Mouse (Mus musculus) macrophage (primary cell): Measurements from ENCODE around the gene Tcte2. TPM values are rescaled to one million over a fixed set of nuclear protein-coding genes. Genes with fewer than 3 reads are reported as not detected.
A peak's percentile ranks its signal among the peaks of the same experiment; 100 is the strongest.

ENCODE experiments used
- H3K27ac ChIP-seq: fragments of 350-480 bp; formaldehyde crosslinking; 2 replicates; pipeline ENCODE4 v1.9.0; 2021
- H3K36me3 ChIP-seq: fragments of 350-480 bp; formaldehyde crosslinking; 2 replicates; pipeline ENCODE4 v1.9.0; 2021; ENCODE audit errors: inconsistent target
- H3K4me3 ChIP-seq: fragments of 350-480 bp; formaldehyde crosslinking; 2 replicates; pipeline ENCODE4 v1.9.0; 2021; ENCODE audit errors: inconsistent target
- H3K79me2 ChIP-seq: fragments of 350-480 bp; formaldehyde crosslinking; 2 replicates; pipeline ENCODE4 v1.9.0; 2021; ENCODE audit errors: inconsistent target
- WGBS: methylation state at CpG from one replicate; pipeline ENCODE4 v1.1.7; 2026; ENCODE audit warnings: inconsistent platforms; ENCODE audit not compliant: missing documents; 5-methylcytosine and 5-hydroxymethylcytosine counted together
- polyA plus RNA-seq: library from polyadenylated mRNA; stranded (reverse); fragments of 250-400 nt; gene quantifications from 3 replicates; pipeline ENCODE4 v1.2.4, GENCODE M21; 2018; ENCODE audit warnings: inconsistent platforms

Gene Tcte2
- polyA plus RNA-seq, 1 experiment from 2014 or later, result not detected

DNA sequence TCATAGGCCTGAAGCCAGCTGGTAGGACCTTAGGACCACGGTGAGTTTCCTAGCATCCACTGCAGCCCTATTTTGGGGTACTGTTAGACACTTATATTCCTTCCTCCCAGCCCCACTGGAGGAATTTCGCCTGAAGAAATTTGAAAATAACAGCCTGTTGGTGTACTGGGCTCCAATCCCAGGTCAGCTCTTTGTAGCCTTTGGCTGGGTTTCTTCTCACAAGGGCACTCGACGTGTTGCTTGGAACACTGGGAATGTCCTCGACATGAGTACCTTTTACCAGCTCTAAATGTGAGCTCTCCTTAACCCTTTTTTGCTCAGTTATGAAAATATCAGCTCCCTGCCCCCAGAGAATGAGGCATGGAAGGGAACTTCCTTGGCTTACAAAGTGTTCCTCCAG, 65.7 kb downstream of the Tcte2 start:
- Histone ChIP-seq H3K4me3 (no peak overlapping the region), H3K27ac (no peak overlapping the region), H3K36me3 (no peaks in the 10 kb centered on the region), H3K79me2 (no peaks in the 10 kb centered on the region)
- 86% methylated on average over 5 of the region's 5 CpGs for WGBS

GRCm38 (mm10) chr17:13695211-13695610, 66.4 kb downstream of the Tcte2 start:
- 88% methylated on average over 2 of the region's 2 CpGs for WGBS
- no peaks in the 10 kb centered on the region for H3K79me2 ChIP-seq

GRCm38 (mm10) chr17:13694181-13694580, 67.4 kb downstream of the Tcte2 start:
- 85% methylated on average over 1 of the region's 1 CpGs for WGBS
- no peak overlapping the region for H3K4me3 ChIP-seq
- no peaks in the 10 kb centered on the region for H3K79me2 ChIP-seq
- no peaks in the 10 kb centered on the region for H3K36me3 ChIP-seq
- H3K27ac ChIP-seq, result no peak overlapping the region

More at GRCm38 (mm10) chr17:13695211-13695610, 66.4 kb downstream of the Tcte2 start:
- Histone ChIP-seq H3K27ac (no peak overlapping the region), H3K36me3 (no peaks in the 10 kb centered on the region), H3K4me3 (no peak overlapping the region)

DNA sequence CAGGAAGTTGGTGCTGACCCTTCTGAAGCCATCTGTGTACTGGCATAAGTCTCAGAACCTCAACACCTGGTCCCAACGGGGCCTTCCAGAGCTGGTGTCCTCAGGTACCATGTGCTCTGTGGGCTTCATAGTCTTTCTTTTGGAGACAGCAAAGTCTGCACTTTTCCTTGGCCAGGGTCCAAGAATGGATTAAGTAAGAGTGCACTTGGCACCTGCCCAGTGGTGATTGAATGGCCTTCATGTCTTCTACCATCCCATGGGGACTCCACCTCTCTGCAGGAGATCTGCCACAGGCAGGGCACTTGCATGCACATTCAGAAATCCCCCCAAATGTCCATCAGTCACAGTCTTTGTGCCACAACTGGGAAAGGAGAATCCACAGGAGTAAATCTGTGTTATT, 74.0 kb downstream of the Tcte2 start:
- no peak overlapping the region for H3K27ac ChIP-seq
- H3K36me3 ChIP-seq, result no peaks in the 10 kb centered on the region
- no peaks in the 10 kb centered on the region for H3K79me2 ChIP-seq
- H3K4me3 ChIP-seq, result no peak overlapping the region
- 100% methylated on average over 1 of the region's 1 CpGs for WGBS

DNA sequence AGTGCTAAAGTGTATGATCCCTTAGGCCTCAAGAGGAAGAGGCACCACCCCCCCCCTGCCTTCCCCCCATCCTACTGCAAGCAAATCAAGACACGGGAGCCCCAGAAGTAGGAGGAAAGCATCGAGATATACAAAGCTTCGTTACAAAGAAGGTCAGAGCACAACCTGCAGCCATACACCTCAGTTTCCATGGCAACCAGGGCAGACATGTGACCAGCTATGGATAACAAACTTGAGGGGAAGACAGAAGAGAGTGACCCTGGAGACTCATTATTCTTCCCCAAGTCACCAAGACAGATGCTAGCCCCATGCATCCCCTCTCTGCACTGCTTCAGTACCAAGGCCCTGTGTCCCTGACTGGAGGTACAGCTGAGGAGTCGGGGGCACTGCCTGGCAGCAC, 74.5 kb downstream of the Tcte2 start:
- 97% methylated on average over 4 of the region's 4 CpGs for WGBS
- Histone ChIP-seq H3K4me3 (no peak overlapping the region), H3K36me3 (no peaks in the 10 kb centered on the region), H3K79me2 (no peaks in the 10 kb centered on the region), H3K27ac (no peak overlapping the region)

- Histone ChIP-seq H3K36me3 (no peaks in the 10 kb centered on the region), H3K79me2 (no peaks in the 10 kb centered on the region), H3K4me3 (no peak overlapping the region), H3K27ac (peak overlapping the region; percentile 94)
- WGBS, result 3% methylated on average over 3 of the region's 3 CpGs
Measured at GRCm38 (mm10) chr17:13685621-13686020, 76.0 kb downstream of the Tcte2 start.

DNA sequence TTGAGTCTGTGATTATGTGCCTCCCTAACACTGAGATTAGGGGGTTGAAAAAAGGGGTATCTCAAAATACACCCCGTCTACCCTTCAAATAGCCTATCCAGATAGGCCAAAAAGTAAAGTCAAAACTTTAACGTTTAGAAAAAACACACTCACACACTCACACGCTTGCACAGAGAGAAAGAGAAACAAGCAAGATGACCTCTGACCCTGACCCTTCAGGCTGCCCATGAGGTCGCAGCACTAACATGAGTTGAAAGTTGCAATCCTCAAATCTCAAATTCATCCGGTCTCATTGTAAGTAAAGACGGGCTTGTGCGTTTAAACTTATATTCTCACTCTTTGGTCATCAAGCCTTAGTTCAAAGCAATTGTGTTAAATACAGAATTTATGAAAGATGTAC, 77.4 kb downstream of the Tcte2 start:
- peak overlapping the region; percentile 94 for H3K27ac ChIP-seq
- H3K36me3 ChIP-seq, result no peaks in the 10 kb centered on the region
- no peak overlapping the region for H3K4me3 ChIP-seq
- 67% methylated on average over 7 of the region's 7 CpGs for WGBS
- H3K79me2 ChIP-seq, result no peaks in the 10 kb centered on the region

- H3K36me3 ChIP-seq, result no peaks in the 10 kb centered on the region
- H3K27ac ChIP-seq, result peak overlapping the region; percentile 94
- H3K79me2 ChIP-seq, result no peaks in the 10 kb centered on the region
- peak overlapping the region; percentile 46 for H3K4me3 ChIP-seq
- 1% methylated on average over 15 of the region's 15 CpGs for WGBS
Measured at GRCm38 (mm10) chr17:13683411-13684174, 78.0 kb downstream of the Tcte2 start.

GRCm38 (mm10) chr17:13683027-13683410, 78.6 kb downstream of the Tcte2 start:
- Histone ChIP-seq H3K4me3 (peak overlapping the region; percentile 46), H3K79me2 (no peaks in the 10 kb centered on the region), H3K27ac (peak overlapping the region; percentile 94), H3K36me3 (no peaks in the 10 kb centered on the region)
- 17% methylated on average over 4 of the region's 4 CpGs for WGBS

DNA sequence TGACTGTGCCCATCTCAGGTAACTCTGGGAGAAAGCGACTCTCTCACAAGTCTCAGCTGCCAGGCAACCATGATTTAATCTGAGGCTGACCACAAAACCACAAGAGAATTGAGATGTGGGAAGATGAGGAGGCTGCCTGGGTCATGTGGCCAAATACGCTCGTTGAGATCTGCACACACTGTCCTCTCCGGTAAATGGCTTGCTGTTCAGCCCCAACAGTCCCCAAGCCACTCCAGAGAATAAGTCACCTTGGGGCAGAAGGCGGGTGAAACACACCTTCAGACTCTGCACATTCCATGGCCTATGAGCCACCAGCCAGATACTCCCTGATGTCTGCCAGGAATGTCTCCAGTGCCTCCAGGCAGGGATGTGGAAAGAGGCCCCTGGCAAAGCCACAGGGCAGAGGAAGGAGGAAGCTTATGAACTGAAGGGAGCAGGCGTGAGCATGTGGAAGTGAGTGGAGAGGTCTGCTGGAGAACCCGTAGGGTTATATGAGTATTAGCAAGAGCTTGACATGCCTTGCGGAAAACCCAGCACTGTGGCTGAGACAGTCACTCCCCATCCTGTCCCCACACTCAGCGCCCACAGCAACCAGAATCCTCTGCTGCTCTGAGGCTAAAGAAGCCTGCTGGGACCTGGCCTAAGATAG, 79.1 kb downstream of the Tcte2 start:
- H3K79me2 ChIP-seq, result no peaks in the 10 kb centered on the region
- WGBS, result 3% methylated on average over 9 of the region's 9 CpGs
- H3K36me3 ChIP-seq, result no peaks in the 10 kb centered on the region
- peak overlapping the region; percentile 94 for H3K27ac ChIP-seq
- H3K4me3 ChIP-seq, result peak overlapping the region; percentile 46

GRCm38 (mm10) chr17:13681686-13682085, 79.9 kb downstream of the Tcte2 start:
- WGBS, result 94% methylated on average over 3 of the region's 6 CpGs
- H3K36me3 ChIP-seq, result no peaks in the 10 kb centered on the region
- no peak overlapping the region for H3K27ac ChIP-seq
- H3K4me3 ChIP-seq, result no peak overlapping the region
- no peaks in the 10 kb centered on the region for H3K79me2 ChIP-seq

- Histone ChIP-seq H3K27ac (no peak overlapping the region), H3K79me2 (no peaks in the 10 kb centered on the region), H3K4me3 (no peak overlapping the region), H3K36me3 (no peaks in the 10 kb centered on the region)
- WGBS, result 93% methylated on average over 6 of the region's 6 CpGs
Measured at GRCm38 (mm10) chr17:13681126-13681525, 80.5 kb downstream of the Tcte2 start.

DNA sequence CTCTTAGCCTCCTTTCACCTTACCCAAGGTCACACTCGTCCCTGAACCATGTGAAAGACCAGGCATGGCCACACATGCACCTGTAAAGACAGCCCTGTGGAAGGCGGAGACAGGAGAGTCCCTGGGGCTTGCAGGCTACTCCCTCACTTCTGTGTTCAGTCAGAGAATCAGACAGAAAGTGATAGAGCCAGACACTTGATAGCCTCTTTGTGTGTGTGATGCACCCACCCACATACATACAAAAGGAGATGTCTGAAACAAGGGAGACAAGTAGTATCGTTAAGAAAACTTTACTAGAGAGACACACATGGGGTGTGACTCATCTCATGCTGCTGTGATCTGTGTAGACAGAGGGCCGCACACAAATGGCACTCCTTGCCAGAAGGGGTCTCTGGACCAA, 81.3 kb downstream of the Tcte2 start:
- WGBS, result 89% methylated on average over 4 of the region's 4 CpGs
- Histone ChIP-seq H3K27ac (no peak overlapping the region), H3K36me3 (no peaks in the 10 kb centered on the region), H3K4me3 (no peak overlapping the region), H3K79me2 (no peaks in the 10 kb centered on the region)

DNA sequence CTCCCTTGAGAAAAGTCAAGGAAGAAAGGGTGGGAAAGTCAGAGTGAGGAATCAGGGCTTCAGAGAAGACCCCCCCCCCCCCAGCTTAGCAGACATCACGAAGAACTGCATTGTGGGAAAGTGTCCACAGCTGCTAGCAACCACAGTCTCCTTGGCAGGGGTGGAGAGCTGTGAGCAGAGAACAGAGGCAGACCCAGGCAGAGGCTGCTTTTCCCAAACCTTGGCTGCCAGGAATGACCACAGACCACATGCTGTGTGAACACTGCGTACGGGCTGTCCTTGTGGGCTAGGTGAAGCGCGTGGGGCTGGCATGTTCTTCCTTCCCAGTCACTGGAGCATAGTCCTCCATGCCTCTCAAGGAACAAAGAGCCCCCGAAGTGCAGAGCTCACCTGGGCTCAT, 81.9 kb downstream of the Tcte2 start:
- 93% methylated on average over 6 of the region's 6 CpGs for WGBS
- no peaks in the 10 kb centered on the region for H3K79me2 ChIP-seq

More for the DNA sequence above, 81.9 kb downstream of the Tcte2 start:
- Histone ChIP-seq H3K36me3 (no peaks in the 10 kb centered on the region), H3K4me3 (no peak overlapping the region), H3K27ac (no peak overlapping the region)
